Mouse (Mus musculus) lung, postnatal 25 days (tissue): Measurements from ENCODE around the gene Smim20.

Source experiments
- DNase-seq: peaks from one replicate; pipeline ENCODE4 v3.0.0; 2022; ENCODE audit warnings: low spot score

Smim20 gene

DNA sequence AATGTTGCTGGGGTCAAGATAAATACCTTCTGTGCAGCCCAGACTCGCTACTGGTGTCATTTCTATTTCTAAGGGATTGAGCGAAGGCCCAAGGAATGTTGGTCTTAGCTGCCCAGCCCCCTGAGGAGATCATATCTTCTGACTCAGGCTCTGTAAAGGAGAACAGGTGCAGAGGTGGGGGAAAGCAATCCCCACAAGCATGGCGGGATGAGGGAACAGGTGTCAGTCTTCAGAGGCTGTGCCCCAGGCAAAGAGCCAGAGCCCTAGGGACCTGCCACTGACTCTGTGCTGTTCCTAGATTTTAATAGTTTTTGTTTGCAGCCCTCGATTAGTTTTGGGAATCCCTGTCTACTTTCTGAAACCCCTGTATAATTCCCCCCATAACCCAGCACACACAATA is 702 bp upstream of the Smim20 start:
- no peak for DNase-seq

DNA sequence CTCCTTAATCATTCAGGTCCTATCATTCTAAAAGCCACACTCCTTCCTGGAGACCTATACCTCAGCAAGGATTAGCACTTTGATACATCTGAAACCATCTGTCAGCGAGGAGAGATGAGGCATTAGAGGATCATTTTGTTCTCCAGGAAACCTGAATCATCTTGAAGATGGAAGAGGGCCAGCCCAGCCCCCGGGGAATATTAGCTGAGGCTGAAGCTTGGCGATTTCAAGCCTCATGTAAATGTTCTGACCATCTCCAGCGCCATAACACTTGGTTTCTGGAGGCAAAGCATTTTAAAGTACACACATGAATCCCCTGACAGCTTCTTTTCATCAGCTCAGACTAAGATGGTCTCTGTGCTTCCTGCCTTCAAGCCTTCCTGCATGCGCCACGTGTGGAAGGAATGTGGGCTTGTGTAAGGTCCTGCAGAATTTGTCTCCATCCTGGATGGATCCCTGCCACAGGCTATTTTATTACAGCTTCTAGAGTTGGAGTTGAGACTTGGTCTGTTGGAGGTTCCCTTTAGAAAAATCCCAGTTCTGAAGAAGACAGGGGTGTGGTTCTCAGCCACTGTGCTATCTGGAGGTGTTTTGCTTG is 1.3 kb downstream of the Smim20 start:
- DNase-seq, result no peak

GRCm38 (mm10) chr5:53269799-53270198 is 2.9 kb downstream of the Smim20 start:
- no peak for DNase-seq

- no peak for DNase-seq
Observed at GRCm38 (mm10) chr5:53270947-53271711, 4.2 kb downstream of the Smim20 start.

DNA sequence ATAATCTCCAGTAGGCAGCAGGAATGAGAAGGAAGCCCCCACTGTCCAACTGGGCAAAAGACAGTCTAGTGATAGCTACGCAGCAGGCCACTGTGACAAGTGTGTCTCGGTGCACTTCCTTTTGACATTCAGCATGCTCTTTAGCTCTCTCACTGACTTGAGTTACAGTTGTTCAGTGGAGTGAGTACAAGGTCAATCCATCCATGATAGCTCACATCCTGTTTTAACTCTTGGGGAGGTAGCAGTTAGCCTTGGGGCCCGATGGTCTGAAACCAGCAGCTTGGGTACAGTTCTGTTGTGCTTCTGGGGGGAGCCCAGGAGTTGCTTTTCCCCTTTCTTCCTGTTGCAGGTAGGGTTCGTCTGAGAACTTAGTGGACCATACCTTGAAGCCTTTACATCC is 5.7 kb downstream of the Smim20 start:
- DNase-seq, result no peak

DNA sequence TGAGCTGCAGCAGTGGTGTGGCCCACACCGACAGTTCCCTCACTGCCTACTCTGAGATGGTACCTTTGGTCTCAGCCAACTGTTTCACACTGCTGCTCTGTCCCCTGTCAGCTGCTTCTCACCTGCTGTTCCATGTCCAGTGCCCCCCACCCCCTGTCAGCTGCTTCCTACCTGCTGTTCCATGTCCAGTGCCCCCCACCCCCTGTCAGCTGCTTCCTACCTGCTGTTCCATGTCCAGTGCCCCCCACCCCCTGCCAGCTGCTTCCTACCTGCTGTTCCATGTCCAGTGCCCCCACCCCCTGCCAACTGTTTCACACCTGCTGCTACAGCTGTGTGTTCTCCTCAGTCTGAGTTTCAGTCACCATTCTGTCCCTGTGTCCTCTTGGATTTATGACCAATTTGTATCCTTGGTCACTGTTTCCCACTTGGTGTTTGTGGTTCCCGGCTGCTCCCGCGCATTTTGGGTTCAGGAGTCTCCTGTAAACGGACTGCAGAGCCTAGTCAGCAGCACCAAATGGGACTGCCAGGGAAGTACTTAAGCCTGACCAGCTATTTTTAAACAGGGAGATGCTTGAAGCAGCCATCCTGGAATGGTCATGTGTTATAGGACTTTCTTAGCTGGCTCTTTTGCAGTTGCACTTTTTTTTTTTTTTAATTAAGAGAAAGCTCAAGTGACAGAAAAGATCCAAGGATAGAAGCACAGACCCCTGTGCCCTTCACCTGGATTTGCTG is 7.0 kb downstream of the Smim20 start:
- no peak for DNase-seq

GRCm38 (mm10) chr5:53274811-53275355 is 8.0 kb downstream of the Smim20 start:
- peak; percentile 33 for DNase-seq

- DNase-seq, result no peak
Observed at GRCm38 (mm10) chr5:53275376-53275775, 8.5 kb downstream of the Smim20 start.

- no peak for DNase-seq
Observed at GRCm38 (mm10) chr5:53276470-53277022, 9.7 kb downstream of the Smim20 start.

DNA sequence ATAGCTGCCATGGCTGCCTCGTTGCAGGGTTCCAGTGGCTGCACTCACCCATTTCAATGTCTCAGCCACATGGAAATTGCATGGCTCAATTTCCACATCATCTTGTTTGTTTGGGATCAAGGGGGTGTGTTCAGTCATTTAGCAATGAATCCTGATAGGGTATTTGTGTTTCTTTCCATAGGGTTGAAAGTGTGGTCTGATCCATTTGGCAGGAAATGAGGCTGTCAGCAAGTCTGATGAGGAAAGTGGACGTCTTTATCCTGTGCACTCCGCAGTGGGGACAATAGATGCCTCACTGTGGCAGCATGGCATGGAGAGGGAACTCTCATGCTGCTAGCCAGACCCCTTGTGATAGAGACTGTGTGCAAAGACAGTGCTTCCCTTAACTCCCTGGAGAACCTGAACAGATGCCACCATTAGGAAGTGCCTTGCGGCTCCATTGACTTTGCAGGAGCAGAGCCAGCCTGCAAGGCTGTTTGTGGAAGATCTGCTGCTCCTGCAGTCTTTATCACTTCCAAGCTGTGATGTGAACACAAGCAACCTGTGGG is 10.9 kb downstream of the Smim20 start:
- no peak for DNase-seq

- no peak for DNase-seq
Observed at GRCm38 (mm10) chr5:53279216-53279813, 12.4 kb downstream of the Smim20 start.

DNA sequence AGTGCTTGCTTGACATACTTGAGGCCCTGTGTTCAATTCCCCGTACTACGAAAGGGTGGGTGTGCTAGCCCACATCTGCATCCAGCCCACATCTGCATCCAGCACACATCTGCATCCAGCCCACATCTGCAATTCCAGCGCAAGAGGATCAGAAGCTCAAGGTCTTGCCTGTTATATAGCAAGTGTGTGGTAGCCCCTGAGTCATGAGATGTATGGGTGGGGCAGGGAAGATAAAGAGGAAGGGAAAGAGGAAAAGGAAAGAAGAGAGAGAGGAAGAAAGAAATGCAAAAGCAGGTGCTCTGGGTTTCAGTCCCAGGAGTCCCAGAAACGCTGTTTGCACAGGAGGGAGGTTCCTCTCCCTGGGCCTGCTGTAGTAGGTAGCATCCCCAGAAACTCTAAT is 15.6 kb downstream of the Smim20 start:
- DNase-seq, result no peak

- DNase-seq, result no peak
Observed at GRCm38 (mm10) chr5:53286406-53286805, 19.5 kb downstream of the Smim20 start.

GRCm38 (mm10) chr5:53289438-53289837 is 22.6 kb downstream of the Smim20 start:
- DNase-seq, result no peak

GRCm38 (mm10) chr5:53294627-53295026 is 27.7 kb downstream of the Smim20 start:
- DNase-seq, result no peak

DNA sequence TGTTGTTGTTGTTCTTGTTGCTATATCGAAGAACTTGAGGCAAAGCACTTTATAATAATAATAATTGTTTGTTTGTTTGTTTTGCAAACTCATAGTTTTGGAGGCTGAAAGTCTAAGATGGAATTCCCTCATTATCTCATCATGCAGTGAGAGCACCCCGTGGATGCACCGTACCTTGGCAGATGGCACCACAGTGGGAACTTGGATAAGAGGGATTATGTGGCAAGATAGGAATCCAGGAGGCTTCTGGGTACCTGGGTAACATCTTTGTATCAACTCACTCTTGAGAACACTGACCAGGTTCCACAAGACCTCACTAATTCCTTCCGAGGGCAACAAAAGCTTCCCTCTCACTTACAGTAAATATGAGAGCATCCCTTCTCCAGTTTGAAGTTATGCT is 30.1 kb downstream of the Smim20 start:
- no peak for DNase-seq

GRCm38 (mm10) chr5:53301496-53301895 is 34.6 kb downstream of the Smim20 start:
- no peak for DNase-seq

- no peak for DNase-seq
Observed at GRCm38 (mm10) chr5:53302895-53303670, 36.2 kb downstream of the Smim20 start.

DNA sequence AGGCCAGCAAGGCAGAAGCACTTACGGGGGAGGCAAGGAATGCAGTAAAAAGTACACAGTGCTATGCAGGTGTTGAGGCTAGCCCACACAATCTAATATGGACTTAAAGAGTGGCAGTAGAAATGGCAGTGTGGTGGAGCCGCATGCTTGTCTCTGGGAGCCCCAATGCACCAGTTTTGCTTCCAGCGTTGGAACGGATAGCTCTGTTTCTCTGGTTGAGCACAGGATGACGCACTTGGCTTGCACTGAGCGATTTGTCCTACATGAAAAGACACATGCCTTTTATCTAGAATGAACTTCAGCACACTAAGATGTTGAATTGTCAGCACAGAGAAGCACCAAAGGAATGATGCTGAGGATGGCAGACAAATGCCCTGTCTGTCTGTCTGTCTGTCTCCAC is 37.1 kb downstream of the Smim20 start:
- DNase-seq, result no peak

GRCm38 (mm10) chr5:53304936-53305335 is 38.1 kb downstream of the Smim20 start:
- DNase-seq, result no peak

DNA sequence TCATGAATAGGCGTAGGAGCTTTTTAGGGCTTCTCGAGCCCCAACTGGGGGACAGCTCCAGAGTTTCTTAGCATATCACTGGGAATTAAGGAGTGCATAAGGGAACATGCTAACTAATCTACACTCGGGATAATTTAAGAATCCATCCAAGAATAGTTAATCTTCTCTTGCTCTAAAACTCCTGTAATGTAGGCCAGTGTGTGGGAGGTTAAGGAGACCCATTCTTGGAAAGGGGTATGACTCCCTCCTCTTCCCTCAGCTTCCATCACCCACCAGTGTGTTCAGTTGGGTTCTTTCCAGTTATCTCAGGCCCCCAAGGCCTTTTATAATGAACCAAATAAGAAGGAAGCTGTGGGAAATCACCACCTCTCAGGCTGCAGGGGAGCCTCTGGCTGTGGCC is 40.0 kb downstream of the Smim20 start:
- no peak for DNase-seq
